In the genomic region with DNA sequence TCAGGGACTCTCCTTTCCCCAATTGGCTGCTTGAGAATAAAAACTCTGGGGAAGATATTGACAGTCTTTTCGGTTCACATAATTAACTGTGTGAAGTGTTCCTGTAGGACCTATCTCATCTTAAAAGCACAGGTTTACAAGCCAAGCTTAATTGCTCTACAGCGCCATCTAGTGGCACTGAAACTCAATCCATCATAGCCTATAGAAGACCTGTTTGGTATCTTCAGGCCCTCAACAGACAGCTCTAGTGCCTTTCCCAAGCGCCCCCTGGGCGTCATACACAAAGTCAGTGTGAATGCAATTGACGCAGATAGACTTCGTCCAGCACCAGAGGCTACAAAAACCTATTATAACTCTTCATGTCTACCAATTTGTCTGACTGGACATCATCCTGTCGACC, we compare ENCODE assay signal across 8 mouse cellular contexts.
A peak's percentile ranks its signal among the peaks of the same experiment; 100 is the strongest.
DNase-seq lines count a peak whose midpoint lies in the region; ATAC-seq lines count a peak whose summit lies in the region.

No protein-coding gene starts in this region.

- peak; percentile 42; the same call in 1 of the 2 replicates for ATAC-seq in midbrain, embryonic 16.5 days

- no peak overlapping the region for H3K9ac ChIP-seq in midbrain, embryonic 16.5 days (ENCODE audit: low read depth, low read length)

- no peak overlapping the region for H3K27ac ChIP-seq in midbrain, embryonic 16.5 days (ENCODE audit: low read length)

- no peak overlapping the region for H3K4me3 ChIP-seq in midbrain, embryonic 16.5 days (ENCODE audit: low read depth, low read length)

- no peaks in the 10 kb centered on the region for H3K27me3 ChIP-seq in midbrain, embryonic 16.5 days (ENCODE audit: control insufficient read depth, insufficient read depth, low read depth, low read length)
- no peaks in the 10 kb centered on the region for H3K27me3 ChIP-seq in splenic B cell, adult 2 months (ENCODE audit: control insufficient read depth, insufficient read depth, low read length, poor library complexity, severe bottlenecking)

- H3K4me1 ChIP-seq in midbrain, embryonic 16.5 days (ENCODE audit: control insufficient read depth, insufficient read depth, low read length), result no peaks in the 10 kb centered on the region

- DNase-seq in urinary bladder, adult 18-20 months (ENCODE audit: low spot score in 2 of 2), result peak; percentile 39 to 48
- DNase-seq in urinary bladder, adult 2 months (ENCODE audit: low spot score), result no peak
- DNase-seq in cerebellum, adult 18-20 months, result peak; percentile 71 to 78
- peak; percentile 76 for DNase-seq in forelimb bud, embryonic 11.5 days (ENCODE audit: low read depth, low spot score)
- DNase-seq in kidney, adult 18-20 months, result peak; percentile 62
- peak; percentile 73 for DNase-seq in left cerebral cortex, postnatal 4 days
- peak; percentile 81 for DNase-seq in splenic B cell, adult 2 months (ENCODE audit: low read depth, low spot score)

- WGBS in midbrain, embryonic 16.5 days, result 36% methylated on average over 7 of the region's 7 CpGs

- H3K9me3 ChIP-seq in midbrain, embryonic 16.5 days (replicated peaks; ENCODE audit: control insufficient read depth, low read length, poor library complexity, severe bottlenecking), result no peaks in the 10 kb centered on the region

- no peak overlapping the region for H3K4me2 ChIP-seq in midbrain, embryonic 16.5 days (ENCODE audit: low read length)

- H3K36me3 ChIP-seq in midbrain, embryonic 16.5 days (ENCODE audit: control insufficient read depth, insufficient read depth, low read length), result no peaks in the 10 kb centered on the region
- no peaks in the 10 kb centered on the region for H3K36me3 ChIP-seq in splenic B cell, adult 2 months (ENCODE audit: control insufficient read depth, insufficient read depth, low read length, poor library complexity, severe bottlenecking)

- intact Hi-C loops in left cerebral cortex, postnatal 4 days (cut with DNase I), result no loop called here
